Mouse (Mus musculus): Measurements from ENCODE around the gene Irgq. TPM values are rescaled to one million over a fixed set of nuclear protein-coding genes. Genes with fewer than 3 reads are reported as not detected.
A peak's percentile ranks its signal among the peaks of the same experiment; 100 is the strongest.
"Not testable (repeated sequence)": the region's sequence is repeated elsewhere in the genome, so short reads cannot be mapped to it uniquely, and the experiment has no call there.

Gene Irgq
- polyA plus RNA-seq, 1 experiment from 2014 or later = 1.3 TPM

- ATAC-seq (ENCODE audit: low read depth) = peak; percentile 84
- Histone ChIP-seq H3K4me3 (ENCODE audit: low read depth, low read length) (peak within 1 kb of the TSS; percentile 81), H3K4me2 (ENCODE audit: low read depth, low read length) (peak within 1 kb of the TSS; percentile 94), H3K9ac (ENCODE audit: low read depth, low read length) (peak within 1 kb of the TSS; percentile 88), H3K9me3 (replicated peaks; ENCODE audit: control insufficient read depth, low read length) (no peaks in the 10 kb centered on the region), H3K36me3 (ENCODE audit: control insufficient read depth, insufficient read depth) (no peaks in the 10 kb centered on the region), H3K4me1 (ENCODE audit: control insufficient read depth, low read depth, low read length) (peaks cover 15% of the 10 kb centered on the region), H3K27ac (ENCODE audit: low read length) (peak within 1 kb of the TSS; percentile 81), H3K27me3 (ENCODE audit: control insufficient read depth, insufficient read depth, low read depth, low read length) (peaks cover 9% of the 10 kb centered on the region)
- under 1% methylated on average over 82 of the region's 84 CpGs for WGBS (ENCODE audit: insufficient replicate concordance)
Observed at GRCm38 (mm10) chr7:24506838-24507725, 23.4 kb upstream of the Irgq start, which contains the start of gene Zfp428. Gene Zfp428 (plus strand): TSS chr7:24507006.

GRCm38 (mm10) chr7:24507726-24508114 is 22.8 kb upstream of the Irgq start:
- ATAC-seq (ENCODE audit: low read depth) = peak; percentile 1; the same call in 1 of the 2 replicates
- H3K4me3 ChIP-seq (ENCODE audit: low read depth, low read length) = peak overlapping the region; percentile 81
- no peaks in the 10 kb centered on the region for H3K9me3 ChIP-seq (replicated peaks; ENCODE audit: control insufficient read depth, low read length)
- H3K36me3 ChIP-seq (ENCODE audit: control insufficient read depth, insufficient read depth) = no peaks in the 10 kb centered on the region
- peak overlapping the region; percentile 88 for H3K9ac ChIP-seq (ENCODE audit: low read depth, low read length)
- peaks cover 15% of the 10 kb centered on the region for H3K4me1 ChIP-seq (ENCODE audit: control insufficient read depth, low read depth, low read length)
- peaks cover 5% of the 10 kb centered on the region for H3K27me3 ChIP-seq (ENCODE audit: control insufficient read depth, insufficient read depth, low read depth, low read length)
- under 1% methylated on average over 20 of the region's 20 CpGs for WGBS (ENCODE audit: insufficient replicate concordance)
- H3K27ac ChIP-seq (ENCODE audit: low read length) = peak overlapping the region; percentile 81
- H3K4me2 ChIP-seq (ENCODE audit: low read depth, low read length) = peak overlapping the region; percentile 94

DNA sequence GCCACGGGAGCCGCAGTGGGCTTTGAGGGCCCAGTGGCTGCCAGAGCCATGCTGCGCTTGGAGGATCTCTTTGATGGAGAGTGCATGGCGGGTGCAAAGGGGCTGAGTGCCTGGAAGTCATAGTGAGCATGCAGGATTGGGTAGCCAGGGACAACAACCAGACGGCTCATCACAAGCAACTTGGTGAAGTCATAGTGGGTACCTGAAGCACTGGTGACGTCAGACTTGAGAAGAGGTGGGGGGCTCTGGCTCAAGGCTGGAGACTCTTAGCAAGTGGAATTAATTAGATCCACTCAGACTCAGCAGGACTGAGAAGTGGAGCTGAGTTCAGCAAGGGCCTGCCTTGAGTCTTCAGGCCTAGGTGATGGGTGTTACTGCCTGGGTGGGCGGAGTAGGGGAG is 18.1 kb upstream of the Irgq start, which contains the start of gene AC161166.1:
TSS of gene AC161166.1 (minus strand) at position 101 of the 400 bp plus-strand sequence.
- Histone ChIP-seq H3K4me1 (ENCODE audit: control insufficient read depth, low read depth, low read length) (peaks cover 3% of the 10 kb centered on the region), H3K27ac (ENCODE audit: low read length) (no peak within 1 kb of the TSS), H3K36me3 (ENCODE audit: control insufficient read depth, insufficient read depth) (no peaks in the 10 kb centered on the region), H3K9ac (ENCODE audit: low read depth, low read length) (no peak within 1 kb of the TSS), H3K27me3 (ENCODE audit: control insufficient read depth, insufficient read depth, low read depth, low read length) (no peaks in the 10 kb centered on the region), H3K4me2 (ENCODE audit: low read depth, low read length) (no peak within 1 kb of the TSS), H3K4me3 (ENCODE audit: low read depth, low read length) (no peak within 1 kb of the TSS), H3K9me3 (replicated peaks; ENCODE audit: control insufficient read depth, low read length) (no peaks in the 10 kb centered on the region)
- 75% methylated on average over 7 of the region's 7 CpGs for WGBS (ENCODE audit: insufficient replicate concordance)
- ATAC-seq (ENCODE audit: low read depth) = no peak

DNA sequence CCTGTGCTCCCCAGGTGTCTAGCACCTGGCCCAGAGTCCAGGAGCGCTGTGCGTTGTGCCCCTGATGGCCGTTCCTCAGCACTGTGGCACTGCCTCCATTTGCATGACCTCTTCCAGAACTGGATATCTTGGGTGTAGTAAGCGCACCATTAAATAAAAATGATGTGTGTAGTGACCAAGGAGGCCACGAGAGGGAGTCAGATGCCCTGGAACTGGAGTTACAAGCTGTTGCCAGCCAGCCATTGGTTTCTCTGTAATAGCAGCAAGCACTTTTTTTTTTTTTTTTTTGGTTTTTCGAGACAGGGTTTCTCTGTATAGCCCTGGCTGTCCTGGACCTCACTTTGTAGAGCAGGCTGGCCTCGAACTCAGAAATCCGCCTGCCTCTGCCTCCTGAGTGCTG is 14.2 kb upstream of the Irgq start:
- 61% methylated on average over 8 of the region's 8 CpGs for WGBS (ENCODE audit: insufficient replicate concordance)
- ATAC-seq (ENCODE audit: low read depth) = not testable (repeated sequence)

DNA sequence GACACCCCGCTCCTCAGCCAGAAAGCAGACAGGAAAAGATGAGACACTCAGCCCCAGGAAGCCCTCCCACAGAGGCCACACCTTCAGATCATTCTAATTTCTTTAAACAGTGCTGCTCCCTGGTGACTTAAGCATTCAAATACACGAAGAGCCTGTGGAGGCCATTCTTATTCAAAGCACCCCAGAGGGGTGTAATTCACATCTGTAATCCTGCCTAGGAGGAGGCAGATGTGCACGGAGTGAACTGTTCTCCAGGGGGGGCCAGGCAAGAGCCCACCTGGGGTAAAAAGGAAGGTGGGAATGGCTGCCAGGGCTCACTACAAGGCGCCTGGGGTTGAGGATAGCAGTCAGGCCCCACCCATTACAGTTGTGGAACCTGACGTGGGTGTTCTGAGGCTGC is 13.4 kb upstream of the Irgq start:
- H3K9ac ChIP-seq (ENCODE audit: low read depth, low read length) = no peak overlapping the region
- 64% methylated on average over 5 of the region's 5 CpGs for WGBS (ENCODE audit: insufficient replicate concordance)
- H3K36me3 ChIP-seq (ENCODE audit: control insufficient read depth, insufficient read depth) = no peaks in the 10 kb centered on the region

More for the DNA sequence above, 14.2 kb upstream of the Irgq start:
- H3K27ac ChIP-seq (ENCODE audit: low read length); H3K4me2 ChIP-seq (ENCODE audit: low read depth, low read length); H3K4me1 ChIP-seq (ENCODE audit: control insufficient read depth, low read depth, low read length); H3K4me3 ChIP-seq (ENCODE audit: low read depth, low read length); H3K9ac ChIP-seq (ENCODE audit: low read depth, low read length); H3K36me3 ChIP-seq (ENCODE audit: control insufficient read depth, insufficient read depth); H3K27me3 ChIP-seq (ENCODE audit: control insufficient read depth, insufficient read depth, low read depth, low read length); H3K9me3 ChIP-seq (replicated peaks; ENCODE audit: control insufficient read depth, low read length): not testable (repeated sequence)

GRCm38 (mm10) chr7:24517654-24518053 is 12.8 kb upstream of the Irgq start:
- Histone ChIP-seq H3K36me3 (ENCODE audit: control insufficient read depth, insufficient read depth) (no peaks in the 10 kb centered on the region), H3K4me3 (ENCODE audit: low read depth, low read length) (no peak overlapping the region), H3K4me2 (ENCODE audit: low read depth, low read length) (no peak overlapping the region), H3K4me1 (ENCODE audit: control insufficient read depth, low read depth, low read length) (no peaks in the 10 kb centered on the region), H3K27ac (ENCODE audit: low read length) (no peak overlapping the region), H3K27me3 (ENCODE audit: control insufficient read depth, insufficient read depth, low read depth, low read length) (no peaks in the 10 kb centered on the region), H3K9me3 (replicated peaks; ENCODE audit: control insufficient read depth, low read length) (no peaks in the 10 kb centered on the region), H3K9ac (ENCODE audit: low read depth, low read length) (no peak overlapping the region)
- no peak for ATAC-seq (ENCODE audit: low read depth)
- 65% methylated on average over 6 of the region's 6 CpGs for whole genome bisulfite sequencing (ENCODE audit: insufficient replicate concordance)

More for the DNA sequence above, 13.4 kb upstream of the Irgq start:
- Histone ChIP-seq H3K27me3 (ENCODE audit: control insufficient read depth, insufficient read depth, low read depth, low read length) (no peaks in the 10 kb centered on the region), H3K9me3 (replicated peaks; ENCODE audit: control insufficient read depth, low read length) (no peaks in the 10 kb centered on the region), H3K27ac (ENCODE audit: low read length) (no peak overlapping the region), H3K4me3 (ENCODE audit: low read depth, low read length) (no peak overlapping the region), H3K4me2 (ENCODE audit: low read depth, low read length) (no peak overlapping the region), H3K4me1 (ENCODE audit: control insufficient read depth, low read depth, low read length) (no peaks in the 10 kb centered on the region)
- ATAC-seq (ENCODE audit: low read depth) = no peak

GRCm38 (mm10) chr7:24519130-24519529 is 11.4 kb upstream of the Irgq start:
- Histone ChIP-seq H3K9me3 (replicated peaks; ENCODE audit: control insufficient read depth, low read length) (no peaks in the 10 kb centered on the region), H3K27me3 (ENCODE audit: control insufficient read depth, insufficient read depth, low read depth, low read length) (no peaks in the 10 kb centered on the region), H3K36me3 (ENCODE audit: control insufficient read depth, insufficient read depth) (no peaks in the 10 kb centered on the region), H3K27ac (ENCODE audit: low read length) (no peak overlapping the region), H3K4me2 (ENCODE audit: low read depth, low read length) (no peak overlapping the region), H3K4me1 (ENCODE audit: control insufficient read depth, low read depth, low read length) (no peaks in the 10 kb centered on the region), H3K4me3 (ENCODE audit: low read depth, low read length) (no peak overlapping the region), H3K9ac (ENCODE audit: low read depth, low read length) (no peak overlapping the region)
- ATAC-seq (ENCODE audit: low read depth) = no peak
- 34% methylated on average over 3 of the region's 3 CpGs for WGBS (ENCODE audit: insufficient replicate concordance)

DNA sequence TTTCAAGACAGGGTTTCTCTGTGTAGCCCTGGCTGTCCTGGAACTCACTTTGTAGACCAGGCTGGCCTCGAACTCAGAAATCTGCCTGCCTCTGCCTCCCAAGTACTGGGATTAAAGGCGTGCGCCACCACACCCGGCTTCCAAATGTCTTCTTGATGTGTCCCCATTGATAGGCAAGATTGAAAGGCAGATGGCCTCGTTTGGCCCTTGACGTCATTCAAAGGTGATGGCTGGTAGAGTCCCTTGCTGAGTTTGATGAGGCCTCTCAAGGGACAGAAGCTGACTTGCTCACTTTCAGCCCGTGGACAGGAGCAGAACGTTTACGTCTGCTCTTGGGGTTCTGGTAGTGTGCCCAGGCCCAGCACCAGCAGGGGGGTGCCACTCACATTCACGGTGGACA is 10.4 kb upstream of the Irgq start:
- H3K27ac ChIP-seq (ENCODE audit: low read length); H3K27me3 ChIP-seq (ENCODE audit: control insufficient read depth, insufficient read depth, low read depth, low read length); H3K4me1 ChIP-seq (ENCODE audit: control insufficient read depth, low read depth, low read length); H3K4me2 ChIP-seq (ENCODE audit: low read depth, low read length); H3K4me3 ChIP-seq (ENCODE audit: low read depth, low read length); H3K9ac ChIP-seq (ENCODE audit: low read depth, low read length); ATAC-seq (ENCODE audit: low read depth); H3K36me3 ChIP-seq (ENCODE audit: control insufficient read depth, insufficient read depth); H3K9me3 ChIP-seq (replicated peaks; ENCODE audit: control insufficient read depth, low read length): not testable (repeated sequence)
- whole genome bisulfite sequencing (ENCODE audit: insufficient replicate concordance) = 68% methylated on average over 10 of the region's 10 CpGs

- Histone ChIP-seq H3K36me3 (ENCODE audit: control insufficient read depth, insufficient read depth) (no peaks in the 10 kb centered on the region), H3K9me3 (replicated peaks; ENCODE audit: control insufficient read depth, low read length) (no peaks in the 10 kb centered on the region), H3K27ac (ENCODE audit: low read length) (no peak overlapping the region), H3K4me3 (ENCODE audit: low read depth, low read length) (no peak overlapping the region), H3K27me3 (ENCODE audit: control insufficient read depth, insufficient read depth, low read depth, low read length) (no peaks in the 10 kb centered on the region), H3K4me1 (ENCODE audit: control insufficient read depth, low read depth, low read length) (no peaks in the 10 kb centered on the region), H3K4me2 (ENCODE audit: low read depth, low read length) (no peak overlapping the region), H3K9ac (ENCODE audit: low read depth, low read length) (no peak overlapping the region)
- 44% methylated on average over 5 of the region's 5 CpGs for WGBS (ENCODE audit: insufficient replicate concordance)
- ATAC-seq (ENCODE audit: low read depth) = no peak
Observed at GRCm38 (mm10) chr7:24522805-24523204, 7.7 kb upstream of the Irgq start.

All from liver, embryonic 16.5 days (tissue).